Mouse (Mus musculus) liver, postnatal 0 days (tissue): Measurements from ENCODE around the gene Usp6nl. TPM values are rescaled to one million over a fixed set of nuclear protein-coding genes. Genes with fewer than 3 reads are reported as not detected.

Source experiments
- ATAC-seq: fragments of 200-750 bp; cut with Nextera tagmentation; 2 replicates; pipeline ENCODE4 v1.8.0; 2017; ENCODE audit warnings: mild to moderate bottlenecking, moderate library complexity
- DNase-seq: peaks from one replicate; pipeline ENCODE4 v3.0.0-alpha.2; 2016
- H3K27ac ChIP-seq: fragments of 300-500 bp; sonication (generic); 2 replicates; pipeline ENCODE4 v1.5.1; 2014; ENCODE audit warnings: antibody characterized with exemption, moderate library complexity, mild to moderate bottlenecking, low read depth
- H3K27me3 ChIP-seq: fragments of 300-500 bp; sonication (generic); 2 replicates; pipeline ENCODE4 v1.6.1; 2014; ENCODE audit warnings: low read length, control low read depth, mixed read lengths; ENCODE audit not compliant: insufficient read depth
- H3K36me3 ChIP-seq: fragments of 300-500 bp; sonication (generic); replicated peaks from 2 replicates; pipeline ENCODE4 v1.6.1; 2014; ENCODE audit warnings: mild to moderate bottlenecking, control low read depth, low read length, moderate library complexity, mixed read lengths; ENCODE audit not compliant: insufficient read depth
- H3K4me1 ChIP-seq: fragments of 300-500 bp; sonication (generic); 2 replicates; pipeline ENCODE4 v1.6.1; 2014; ENCODE audit warnings: antibody characterized with exemption, mild to moderate bottlenecking, control low read depth; ENCODE audit not compliant: insufficient read depth
- H3K4me2 ChIP-seq: fragments of 300-500 bp; sonication (generic); 2 replicates; pipeline ENCODE4 v1.6.1; 2014; ENCODE audit warnings: low read depth, mild to moderate bottlenecking, low read length, moderate library complexity, mixed read lengths
- H3K4me3 ChIP-seq: fragments of 300-500 bp; sonication (generic); 2 replicates; pipeline ENCODE4 v1.5.1; 2014; ENCODE audit warnings: low read depth, low read length
- H3K9ac ChIP-seq: fragments of 300-500 bp; sonication (generic); replicated peaks from 2 replicates; pipeline ENCODE4 v1.6.1; 2014; ENCODE audit warnings: mild to moderate bottlenecking, moderate library complexity
- H3K9me3 ChIP-seq: fragments of 300-500 bp; sonication (generic); 2 replicates; pipeline ENCODE4 v1.6.1; 2016; ENCODE audit warnings: mild to moderate bottlenecking, control low read depth, low read length, mixed read lengths
- CTCF ChIP-seq: sonication (generic); IDR thresholded peaks from 2 replicates; pipeline ENCODE4 v1.5.1; 2016; ENCODE audit warnings: antibody characterized with exemption, low read depth
- EP300 ChIP-seq: IDR thresholded peaks from 2 replicates; pipeline ENCODE4 v1.6.1; 2016; ENCODE audit warnings: antibody characterized with exemption, low read depth, mild to moderate bottlenecking
- WGBS: fragments of 180-500 bp; shearing (Covaris S2); extraction: QIAGEN DNeasy Blood & Tissue Kit; methylation state at CpG from one replicate; pipeline ENCODE4 v1.1.7; 2014; ENCODE audit not compliant: insufficient replicate concordance; 5-methylcytosine and 5-hydroxymethylcytosine counted together
- polyA plus RNA-seq: library from polyadenylated mRNA; unstranded; fragments of >200 nt; fragmentation: Nextera tagmentation; extraction: Ambion mirVana; gene quantifications from 2 replicates; pipeline ENCODE4 v1.2.1, GENCODE M21; 2015

The Usp6nl gene
- polyA plus RNA-seq, 1 experiment from 2014 or later, result 4.6 TPM

DNA sequence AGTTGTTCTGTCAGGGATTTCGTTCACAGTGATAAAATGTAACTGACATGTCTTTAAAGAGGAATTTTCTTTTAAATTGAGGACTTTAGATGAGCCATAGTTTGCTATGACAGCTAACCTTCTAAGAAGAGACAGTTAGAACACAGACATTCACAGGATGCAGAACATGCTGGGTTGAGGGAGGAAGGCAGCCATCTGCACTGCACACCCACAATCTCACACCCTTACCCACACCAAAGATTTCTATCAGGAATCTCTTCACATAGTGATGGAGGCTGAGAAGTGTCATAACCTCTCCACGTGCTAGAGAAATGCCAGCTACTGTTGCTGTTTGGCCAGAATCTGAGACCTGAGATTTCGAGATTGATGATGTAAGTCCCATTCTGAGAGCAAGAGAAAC is 139.8 kb downstream of the Usp6nl start:
- Histone ChIP-seq H3K27me3 (no peaks in the 10 kb centered on the region), H3K4me3 (no peak overlapping the region), H3K27ac (no peak overlapping the region), H3K36me3 (no peaks in the 10 kb centered on the region), H3K4me1 (no peaks in the 10 kb centered on the region), H3K9ac (no peak overlapping the region), H3K4me2 (no peak overlapping the region), H3K9me3 (no peaks in the 10 kb centered on the region)
- ATAC-seq, result no peak
- DNase-seq, result no peak
- no peak for TF ChIP-seq EP300
- WGBS, result 77% methylated on average over 3 of the region's 3 CpGs

GRCm38 (mm10) chr2:6463772-6464661 is 141.6 kb downstream of the Usp6nl start:
- 58% methylated on average over 10 of the region's 10 CpGs for WGBS
- peak overlapping the region; percentile 65; the same call in 1 of the 2 replicates for H3K27ac ChIP-seq
- no peak for DNase-seq

GRCm38 (mm10) chr2:6466396-6466795 is 143.9 kb downstream of the Usp6nl start:
- Histone ChIP-seq H3K9me3 (no peaks in the 10 kb centered on the region), H3K4me3 (no peak overlapping the region), H3K27ac (no peak overlapping the region), H3K27me3 (no peaks in the 10 kb centered on the region), H3K9ac (no peak overlapping the region), H3K4me2 (no peak overlapping the region), H3K36me3 (no peaks in the 10 kb centered on the region), H3K4me1 (0 out of 2 replicates have a peak, but pooled peaks cover 5% of the 10 kb centered on the region)
- 69% methylated on average over 6 of the region's 6 CpGs for WGBS
- ATAC-seq, result no peak
- no peak for TF ChIP-seq CTCF
- no peak for TF ChIP-seq EP300
- no peak for DNase-seq

More at GRCm38 (mm10) chr2:6463772-6464661, 141.6 kb downstream of the Usp6nl start:
- no peak for TF ChIP-seq EP300
- no peak for TF ChIP-seq CTCF
- H3K27me3 ChIP-seq, result no peaks in the 10 kb centered on the region
- peak; percentile 47; the same call in 1 of the 2 replicates for ATAC-seq
- H3K4me1 ChIP-seq, result no peaks in the 10 kb centered on the region
- H3K9me3 ChIP-seq, result no peaks in the 10 kb centered on the region
- H3K4me2 ChIP-seq, result no peak overlapping the region
- no peak overlapping the region for H3K4me3 ChIP-seq
- no peak overlapping the region for H3K9ac ChIP-seq
- H3K36me3 ChIP-seq, result no peaks in the 10 kb centered on the region

- WGBS, result 80% methylated on average over 3 of the region's 3 CpGs
- DNase-seq, result no peak
- TF ChIP-seq CTCF, result no peak
- TF ChIP-seq EP300, result no peak
- Histone ChIP-seq H3K4me2 (no peak overlapping the region), H3K27me3 (no peaks in the 10 kb centered on the region), H3K9me3 (no peaks in the 10 kb centered on the region), H3K36me3 (no peaks in the 10 kb centered on the region), H3K27ac (no peak overlapping the region), H3K4me1 (0 out of 2 replicates have a peak, but pooled peaks cover 5% of the 10 kb centered on the region), H3K9ac (no peak overlapping the region), H3K4me3 (no peak overlapping the region)
- no peak for ATAC-seq
Measured at GRCm38 (mm10) chr2:6467318-6467717, 144.9 kb downstream of the Usp6nl start.

- WGBS, result 19% methylated on average over 9 of the region's 9 CpGs
Measured at GRCm38 (mm10) chr2:6469164-6469563, 146.7 kb downstream of the Usp6nl start.

DNA sequence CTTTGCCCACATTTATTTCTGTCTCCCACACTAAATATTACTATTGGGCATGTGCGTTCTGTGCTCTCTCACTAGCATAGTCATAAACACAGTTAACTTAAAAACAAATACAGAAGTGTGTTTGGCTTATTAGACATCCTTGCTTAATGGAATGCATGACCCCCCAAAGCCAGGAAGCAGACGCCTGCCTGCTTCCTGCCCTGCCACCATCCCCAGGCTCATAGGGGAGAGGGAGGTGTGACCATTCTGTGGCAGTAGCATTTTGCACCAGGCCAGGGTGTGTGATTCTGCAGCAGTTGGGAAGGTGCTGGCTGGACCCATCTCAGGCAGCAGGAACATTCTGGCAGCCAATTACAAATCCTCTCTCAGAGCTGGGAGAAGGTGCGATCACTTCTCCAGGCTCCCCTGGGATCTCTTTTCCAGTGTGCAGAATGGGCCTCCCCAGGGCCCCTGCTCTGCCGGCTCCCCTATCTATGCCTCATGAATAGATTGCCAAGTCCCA is 148.7 kb downstream of the Usp6nl start:
- no peaks in the 10 kb centered on the region for H3K9me3 ChIP-seq

More at GRCm38 (mm10) chr2:6469164-6469563, 146.7 kb downstream of the Usp6nl start:
- TF ChIP-seq EP300 (no peak), CTCF (peak; percentile 96)
- Histone ChIP-seq H3K27me3 (no peaks in the 10 kb centered on the region), H3K9ac (no peak overlapping the region), H3K4me2 (no peak overlapping the region), H3K36me3 (no peaks in the 10 kb centered on the region), H3K4me3 (no peak overlapping the region), H3K4me1 (0 out of 2 replicates have a peak, but pooled peaks cover 5% of the 10 kb centered on the region), H3K9me3 (no peaks in the 10 kb centered on the region), H3K27ac (no peak overlapping the region)
- ATAC-seq (peak; percentile 55; the same call in 1 of the 2 replicates), DNase-seq (peak; percentile 83)

More for the DNA sequence above, 148.7 kb downstream of the Usp6nl start:
- Histone ChIP-seq H3K4me3 (no peak overlapping the region), H3K9ac (no peak overlapping the region), H3K4me2 (no peak overlapping the region), H3K27me3 (no peaks in the 10 kb centered on the region), H3K36me3 (no peaks in the 10 kb centered on the region), H3K27ac (no peak overlapping the region), H3K4me1 (0 out of 2 replicates have a peak, but pooled peaks cover 5% of the 10 kb centered on the region)
- no peak for DNase-seq
- no peak for ATAC-seq
- no peak for TF ChIP-seq EP300
- TF ChIP-seq CTCF, result no peak
- WGBS, result 52% methylated on average over 4 of the region's 4 CpGs
